Mouse (Mus musculus) heart, adult 2 months (tissue): Measurements from ENCODE around the gene Kifc1. TPM values are rescaled to one million over a fixed set of nuclear protein-coding genes. Genes with fewer than 3 reads are reported as not detected.
A peak's percentile ranks its signal among the peaks of the same experiment; 100 is the strongest.

ENCODE experiments used
- DNase-seq, 2 experiments: peaks; one replicate each; pipeline ENCODE4 v3.0.0; 2021
- H3K27ac ChIP-seq: fragments of 200-600 bp; 2 replicates; pipeline ENCODE4 v1.8.1; 2022
- H3K27me3 ChIP-seq: fragments of 200-500 bp; 2 replicates; pipeline ENCODE4 v1.6.1; 2012; ENCODE audit warnings: mild to moderate bottlenecking, low read length, inconsistent platforms, mixed read lengths; ENCODE audit not compliant: control insufficient read depth, insufficient read depth
- H3K36me3 ChIP-seq: fragments of 200-500 bp; 2 replicates; pipeline ENCODE4 v1.6.1; 2012; ENCODE audit warnings: low read length, inconsistent platforms; ENCODE audit not compliant: control insufficient read depth, insufficient read depth
- H3K4me1 ChIP-seq: fragments of 200-500 bp; 2 replicates; pipeline ENCODE4 v1.6.1; 2011; ENCODE audit warnings: low read length; ENCODE audit not compliant: control insufficient read depth, insufficient read depth
- H3K4me3 ChIP-seq: fragments of 200-600 bp; 2 replicates; pipeline ENCODE4 v1.8.1; 2022
- H3K79me2 ChIP-seq: fragments of 200-500 bp; replicated peaks from 2 replicates; pipeline ENCODE4 v1.6.1; 2012; ENCODE audit warnings: mild to moderate bottlenecking, inconsistent platforms, low read length, moderate library complexity, mixed read lengths; ENCODE audit not compliant: control insufficient read depth, insufficient read depth
- H3K9ac ChIP-seq: fragments of 200-500 bp; 2 replicates; pipeline ENCODE4 v1.6.1; 2012; ENCODE audit warnings: low read depth, mild to moderate bottlenecking, control low read depth, inconsistent platforms, low read length, mixed read lengths
- CTCF ChIP-seq: fragments of 200-600 bp; IDR thresholded peaks from 2 replicates; pipeline ENCODE4 v1.8.1; 2022; ENCODE audit warnings: antibody characterized with exemption, mild to moderate bottlenecking, moderate library complexity
- EP300 ChIP-seq: fragments of 200-500 bp; IDR thresholded peaks from 2 replicates; pipeline ENCODE4 v1.6.1; 2011; ENCODE audit warnings: low read depth, low read length, control low read depth; ENCODE audit not compliant: insufficient read depth
- POLR2A ChIP-seq: fragments of 200-500 bp; IDR thresholded peaks from 2 replicates; pipeline ENCODE4 v1.6.1; 2011; ENCODE audit warnings: mild to moderate bottlenecking, low read depth, low read length, control low read depth; ENCODE audit not compliant: insufficient read depth
- WGBS: fragments of 180-500 bp; shearing (Covaris S2); methylation state at CpG from one replicate; pipeline ENCODE4 v1.1.7; 2018; 5-methylcytosine and 5-hydroxymethylcytosine counted together
- intact Hi-C: fragments of 180-260 bp; cut with DNase I; formaldehyde crosslinking; loops from one replicate; pipeline ENCODE4 v1.15.1; 2025
- polyA plus RNA-seq: library from polyadenylated mRNA; depleted of rRNA; stranded (reverse); fragments of >200 nt; gene quantifications from 2 replicates; pipeline ENCODE4 v1.2.3, GENCODE M21; 2012
- total RNA-seq, 2 experiments: library from RNA; stranded (reverse); gene quantifications; 2 replicates each; pipeline ENCODE4 v1.2.3; 2021

Gene Kifc1
- total and polyA plus RNA-seq, 3 experiments: 0.57 to 0.66 (median 0.59) TPM

DNA sequence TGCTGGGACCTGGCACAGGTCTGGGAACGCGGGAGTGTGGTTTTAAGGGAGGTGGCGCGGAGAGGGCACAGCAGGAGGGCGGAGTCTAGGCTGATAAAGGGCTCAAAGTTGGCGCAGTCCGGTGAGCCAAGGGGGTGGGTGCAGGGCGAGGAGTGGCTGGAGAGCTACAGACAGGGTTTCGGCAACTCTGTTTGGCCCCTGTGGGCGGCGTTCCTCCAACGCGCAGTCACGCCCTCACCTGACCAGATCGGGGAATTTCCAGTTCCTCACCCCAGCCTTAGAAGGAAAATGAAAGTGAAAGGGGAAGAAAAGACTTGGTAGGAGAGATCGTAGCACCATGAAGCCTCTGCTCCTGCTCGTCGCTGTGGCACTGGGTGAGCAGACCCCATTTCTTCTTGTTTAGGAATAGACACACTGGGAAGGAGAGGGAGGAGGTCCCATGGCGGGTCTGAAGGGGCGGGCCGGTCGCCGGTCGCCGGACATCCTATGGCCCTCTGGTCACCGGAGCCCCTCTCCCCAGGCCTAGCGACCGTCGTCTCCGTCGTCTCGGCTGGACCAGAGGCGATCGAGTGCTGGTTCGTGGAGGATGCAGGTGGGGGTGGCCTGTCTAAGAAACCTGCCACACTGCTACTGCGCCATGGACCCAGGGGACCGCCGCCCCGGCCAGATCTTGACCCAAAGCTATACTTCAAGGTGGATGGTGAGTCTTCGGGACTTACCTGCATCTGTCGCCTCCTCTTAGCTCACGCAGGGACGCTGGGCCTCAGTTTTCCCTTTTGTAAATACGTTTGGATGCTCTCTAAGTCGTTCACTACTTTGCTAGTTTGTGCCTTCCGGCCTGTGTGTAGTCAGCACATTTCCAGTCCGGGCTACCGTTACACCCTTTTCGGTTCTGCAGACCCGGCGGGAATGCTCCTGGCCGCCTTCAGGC is 29.2 kb upstream of the Kifc1 start:
- Histone ChIP-seq H3K4me3 (peak overlapping the region; percentile 75), H3K9ac (peak overlapping the region; percentile 85), H3K4me1 (peaks cover 4% of the 10 kb centered on the region), H3K36me3 (peaks cover 3% of the 10 kb centered on the region; the same call in 1 of the 2 replicates), H3K27ac (peak overlapping the region; percentile 92), H3K27me3 (no peaks in the 10 kb centered on the region), H3K79me2 (no peaks in the 10 kb centered on the region)
- intact Hi-C loops: loop anchor here (1.0 to 10.0 kb wide), 3 partner anchors 10 to 675 kb away; partner anchors contain the start of genes Ager, Pbx2 and Rgl2
- DNase-seq: peak; percentile 85 to 91
- TF ChIP-seq EP300: peak; percentile 80; the same call in 1 of the 2 replicates
- TF ChIP-seq POLR2A: peak; percentile 86
- TF ChIP-seq CTCF: peak; percentile 54
- WGBS: under 1% methylated on average over 52 of the region's 52 CpGs

DNA sequence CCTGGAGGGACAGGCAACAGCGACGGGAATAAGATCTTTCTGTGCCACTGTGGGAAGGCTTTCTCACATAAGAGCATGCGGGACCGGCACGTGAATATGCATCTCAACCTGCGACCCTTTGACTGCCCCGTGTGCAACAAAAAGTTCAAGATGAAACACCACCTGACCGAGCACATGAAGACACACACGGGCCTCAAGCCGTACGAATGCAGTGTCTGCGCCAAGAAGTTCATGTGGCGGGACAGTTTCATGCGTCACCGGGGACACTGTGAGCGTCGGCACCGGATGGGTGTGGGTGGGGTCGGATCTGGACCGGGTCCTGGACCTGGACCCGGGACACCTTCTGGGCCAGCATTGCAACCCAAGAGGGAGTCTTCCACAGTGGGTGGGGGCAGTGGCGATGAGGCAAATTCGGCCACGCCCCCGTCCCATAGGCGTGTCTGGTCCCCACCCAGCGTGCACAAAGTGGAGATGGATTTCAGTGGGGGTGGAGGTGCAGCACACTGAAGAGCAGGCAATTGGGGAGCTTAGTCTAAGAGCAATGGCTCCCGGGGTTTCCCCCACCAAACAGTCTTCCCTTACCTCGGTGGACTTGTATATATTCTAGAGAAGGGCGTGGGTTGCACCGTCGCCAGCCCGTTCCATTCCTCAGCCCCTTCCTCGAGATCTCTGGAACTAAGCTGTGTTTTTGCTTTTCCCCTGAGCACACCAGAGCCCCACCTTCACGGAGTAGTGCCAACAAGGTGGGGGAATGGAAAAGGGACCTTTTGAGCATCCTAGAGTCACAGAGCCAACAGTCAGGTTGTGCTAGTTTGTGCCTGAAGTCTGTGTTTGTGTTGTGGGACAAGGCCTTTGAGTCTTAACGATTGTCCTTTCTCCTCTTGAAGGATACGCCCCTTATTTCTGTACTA is 28.1 kb upstream of the Kifc1 start:
- H3K27me3 ChIP-seq: no peaks in the 10 kb centered on the region
- 0 out of 2 replicates have a peak overlapping the region, but pooled peaks have one; percentile 85 for H3K9ac ChIP-seq
- peaks cover 3% of the 10 kb centered on the region; the same call in 1 of the 2 replicates for H3K36me3 ChIP-seq
- WGBS: 54% methylated on average over 37 of the region's 37 CpGs
- H3K4me1 ChIP-seq: peaks cover 4% of the 10 kb centered on the region
- peak; percentile 66 to 68 for DNase-seq
- no peaks in the 10 kb centered on the region for H3K79me2 ChIP-seq
- peak overlapping the region; percentile 92 for H3K27ac ChIP-seq
- H3K4me3 ChIP-seq: peak overlapping the region; percentile 75
- 0 out of 2 replicates have a peak, but pooled peaks have one; percentile 29 for TF ChIP-seq EP300
- no peak for TF ChIP-seq CTCF
- intact Hi-C loops: no loop called here

DNA sequence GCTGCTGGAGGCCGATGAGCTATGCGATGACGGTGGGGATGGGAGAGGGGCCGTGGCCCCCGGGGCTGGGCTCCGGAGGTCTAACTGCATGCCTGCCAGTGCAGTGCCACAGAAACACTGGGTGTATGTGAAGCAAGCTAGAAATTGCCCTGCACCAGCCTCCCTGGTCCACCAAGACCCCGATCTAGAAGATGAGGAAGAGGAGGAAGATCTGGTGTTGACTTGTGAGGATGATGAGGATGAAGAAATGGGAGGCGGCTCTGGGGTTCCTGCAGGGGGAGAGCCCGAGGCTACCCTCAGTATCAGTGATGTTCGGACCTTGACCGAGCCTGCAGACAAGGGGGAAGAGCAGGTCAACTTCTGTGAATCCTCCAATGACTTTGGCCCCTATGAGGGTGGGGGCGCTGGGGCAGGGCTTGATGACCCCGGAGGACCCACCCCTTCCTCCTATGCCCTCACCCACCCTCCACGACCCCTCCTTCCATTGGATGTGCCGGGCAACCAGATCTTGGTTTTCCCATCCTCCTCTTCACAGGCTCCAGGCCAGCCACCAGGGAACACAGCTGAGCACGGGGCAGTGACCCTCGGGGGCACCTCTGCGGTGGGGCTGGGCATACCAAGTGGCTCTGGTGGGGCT is 27.3 kb upstream of the Kifc1 start:
- Histone ChIP-seq H3K4me3 (no peak overlapping the region), H3K27me3 (no peaks in the 10 kb centered on the region), H3K36me3 (peaks cover 3% of the 10 kb centered on the region; the same call in 1 of the 2 replicates), H3K4me1 (peaks cover 4% of the 10 kb centered on the region), H3K79me2 (no peaks in the 10 kb centered on the region), H3K27ac (no peak overlapping the region), H3K9ac (no peak overlapping the region)
- DNase-seq: peak in 1 of 2 experiments; percentile 24
- WGBS: 82% methylated on average over 18 of the region's 18 CpGs
- no peak for TF ChIP-seq POLR2A
- no peak for TF ChIP-seq EP300
- TF ChIP-seq CTCF: no peak
- intact Hi-C loops: no loop called here

GRCm38 (mm10) chr17:33916847-33917655 is 26.6 kb upstream of the Kifc1 start:
- WGBS: 70% methylated on average over 31 of the region's 31 CpGs
- intact Hi-C loops: no loop called here
- no peak for DNase-seq
- Histone ChIP-seq H3K4me3 (peak overlapping the region; percentile 59; the same call in 1 of the 2 replicates), H3K27ac (peak overlapping the region; percentile 62; the same call in 1 of the 2 replicates), H3K9ac (no peak overlapping the region), H3K79me2 (no peaks in the 10 kb centered on the region), H3K27me3 (no peaks in the 10 kb centered on the region), H3K36me3 (peaks cover 3% of the 10 kb centered on the region; the same call in 1 of the 2 replicates), H3K4me1 (peaks cover 4% of the 10 kb centered on the region)
- TF ChIP-seq POLR2A (no peak), CTCF (no peak), EP300 (no peak)

- DNase-seq: no peak
- peaks cover 3% of the 10 kb centered on the region; the same call in 1 of the 2 replicates for H3K36me3 ChIP-seq
- H3K79me2 ChIP-seq: no peaks in the 10 kb centered on the region
- under 1% methylated on average over 18 of the region's 20 CpGs for WGBS
- H3K4me1 ChIP-seq: peaks cover 4% of the 10 kb centered on the region
- peak overlapping the region; percentile 62 for H3K27ac ChIP-seq
- H3K27me3 ChIP-seq: no peaks in the 10 kb centered on the region
- intact Hi-C loops: no loop called here
- peak overlapping the region; percentile 59 for H3K4me3 ChIP-seq
- peak overlapping the region; percentile 33 for H3K9ac ChIP-seq
- no peak for TF ChIP-seq EP300
- no peak for TF ChIP-seq CTCF
- TF ChIP-seq POLR2A: no peak
Measured at GRCm38 (mm10) chr17:33916294-33916693, 25.8 kb upstream of the Kifc1 start.
